Mouse (Mus musculus) olfactory bulb, adult 2 months (tissue): Measurements from ENCODE around the gene Fnip1.

Experiments
- CTCF ChIP-seq: fragments of 200-500 bp; IDR thresholded peaks from 2 replicates; pipeline ENCODE4 v1.5.1; 2012; ENCODE audit warnings: low read depth, mild to moderate bottlenecking, low read length, moderate library complexity; ENCODE audit not compliant: insufficient read depth
- POLR2A ChIP-seq: fragments of 200-500 bp; IDR thresholded peaks from 2 replicates; pipeline ENCODE4 v1.6.1; 2012; ENCODE audit warnings: mild to moderate bottlenecking, low read depth, low read length, moderate library complexity; ENCODE audit not compliant: insufficient read depth

- no peak for TF ChIP-seq CTCF
- no peak for TF ChIP-seq POLR2A
These were observed 90.0 kb downstream of the Fnip1 start for GRCm38 (mm10) chr11:54528002-54528401.
